Mouse (Mus musculus): ENCODE results near the gene Timp3.

The Timp3 gene

DNA sequence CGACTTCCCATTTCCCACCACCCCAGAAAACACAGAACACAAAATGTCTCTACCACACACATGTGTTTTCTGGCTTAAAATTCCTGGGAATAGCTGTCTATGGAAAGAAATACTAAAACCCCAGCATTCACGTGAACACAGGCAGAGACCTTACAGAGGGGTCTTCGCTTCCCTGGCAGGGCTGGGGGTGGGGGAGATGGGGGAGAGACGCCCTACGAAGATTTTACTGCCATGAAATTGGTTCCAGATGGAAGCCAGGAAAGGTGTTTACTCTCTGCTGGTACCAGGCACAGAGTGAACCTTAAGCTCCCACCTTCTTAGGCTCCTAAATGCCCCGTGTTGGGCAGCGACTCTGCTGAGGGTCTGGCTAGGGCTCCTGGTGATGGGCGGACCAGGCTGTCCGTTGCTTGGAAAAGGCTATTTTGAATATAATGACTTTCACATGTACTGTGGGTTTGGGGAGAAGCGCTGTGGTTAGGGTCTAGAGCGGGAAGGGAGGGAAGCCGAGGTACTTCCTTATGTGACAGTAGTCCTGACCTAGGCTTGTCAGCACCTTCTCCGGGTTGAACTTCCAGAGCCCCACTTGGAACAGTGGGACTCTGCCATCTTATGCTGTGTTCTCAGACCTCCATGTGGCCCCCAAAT lies 4.6 kb upstream of the Timp3 start:
- in situ Hi-C loops (cut with MboI; ENCODE audit: unreplicated experiment in 2 of 2), result loop anchor here (5.0 to 10.0 kb wide), 5 partner anchors 111 to 328 kb away; no protein-coding TSS in a partner anchor

DNA sequence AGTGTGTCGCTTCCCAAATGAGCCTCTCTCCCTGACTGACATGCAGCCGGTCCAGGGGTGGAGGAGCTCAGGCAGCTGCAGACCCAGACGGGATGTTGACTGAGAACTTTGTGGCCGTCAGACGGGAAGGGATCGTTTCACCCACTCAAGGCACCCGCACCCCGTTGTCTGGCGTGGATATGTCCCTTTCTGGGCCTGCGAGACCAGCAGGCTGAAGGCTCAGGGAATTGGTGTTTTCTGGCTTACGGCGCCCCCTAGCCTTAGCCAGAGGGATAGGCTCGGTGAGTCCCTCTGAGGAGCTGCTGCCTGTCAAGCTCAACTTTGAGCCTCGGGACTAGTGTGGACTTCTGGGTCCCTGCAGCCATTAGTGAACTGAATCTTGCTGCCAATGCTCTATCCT lies 4.1 kb upstream of the Timp3 start:
- in situ Hi-C loops (cut with MboI; ENCODE audit: unreplicated experiment in 2 of 2), result loop anchor here (5.0 to 10.0 kb wide), 5 partner anchors 111 to 329 kb away; no protein-coding TSS in a partner anchor

DNA sequence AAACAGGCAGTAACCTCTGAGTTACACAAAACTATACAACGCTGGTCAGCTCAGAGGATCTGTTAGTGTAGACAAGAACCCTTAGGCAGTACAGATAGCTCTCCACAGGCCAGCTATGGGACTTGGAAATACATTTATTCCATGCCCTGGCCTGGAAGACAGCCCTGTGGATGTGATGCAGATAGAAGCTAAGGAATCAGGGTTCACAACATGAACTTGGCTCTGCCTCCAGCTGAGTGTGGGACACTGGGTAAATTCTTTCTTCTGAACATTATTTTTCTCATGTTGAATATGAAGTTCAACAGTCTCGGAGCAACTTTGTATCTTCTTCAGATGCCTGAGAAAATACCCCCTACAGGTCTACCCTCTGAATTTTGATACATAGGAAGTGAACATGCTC lies 2.9 kb upstream of the Timp3 start:
- in situ Hi-C loops (cut with MboI; ENCODE audit: unreplicated experiment in 2 of 2), result loop anchor here (5.0 to 10.0 kb wide), 5 partner anchors 113 to 330 kb away; no protein-coding TSS in a partner anchor

DNA sequence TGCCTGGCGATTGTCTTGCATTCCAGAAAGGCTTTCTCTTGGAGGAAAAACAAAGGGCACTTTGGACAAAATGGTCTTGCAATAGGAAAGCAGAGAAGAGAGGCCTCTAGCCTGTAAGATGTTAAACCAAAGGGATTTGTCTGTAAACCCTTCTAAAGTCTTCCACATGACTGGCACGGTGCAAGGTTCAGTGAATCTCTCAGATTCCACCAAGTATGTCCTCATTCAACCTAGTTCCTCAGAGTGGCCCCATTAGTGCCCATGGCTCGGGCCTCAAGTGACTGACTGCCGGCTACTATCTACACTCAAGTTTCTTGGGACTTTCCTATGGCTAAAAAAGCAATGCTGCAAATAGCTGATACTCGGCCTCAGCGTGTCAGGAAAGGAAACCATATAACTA lies 1.8 kb upstream of the Timp3 start:
- in situ Hi-C loops (cut with MboI; ENCODE audit: unreplicated experiment in 2 of 2), result loop anchor here (5.0 to 10.0 kb wide), 5 partner anchors 114 to 331 kb away; no protein-coding TSS in a partner anchor

DNA sequence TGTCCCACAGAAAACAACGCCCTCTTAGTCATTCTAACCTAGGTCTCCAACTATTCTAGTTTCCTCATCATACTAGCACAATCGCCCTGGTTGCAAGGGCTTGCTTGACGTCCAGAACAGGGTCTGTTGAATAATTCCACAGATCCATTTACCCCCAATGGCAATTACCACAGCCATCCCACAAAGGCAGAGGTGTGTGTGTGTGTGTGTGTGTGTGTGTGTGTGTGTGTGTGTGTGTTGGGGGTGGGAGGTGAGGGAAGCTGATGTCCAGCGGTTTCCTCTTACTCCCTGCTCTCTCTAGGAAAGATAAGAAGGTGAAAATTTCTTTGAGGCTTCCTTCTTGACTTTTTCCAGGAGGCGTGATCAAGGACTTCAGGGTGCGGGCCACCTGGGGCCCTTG lies 377 bp upstream of the Timp3 start:
- in situ Hi-C loops (cut with MboI; ENCODE audit: unreplicated experiment in 2 of 2), result loop anchor here (5.0 to 25.0 kb wide), 7 partner anchors 115 to 438 kb away; no protein-coding TSS in a partner anchor

DNA sequence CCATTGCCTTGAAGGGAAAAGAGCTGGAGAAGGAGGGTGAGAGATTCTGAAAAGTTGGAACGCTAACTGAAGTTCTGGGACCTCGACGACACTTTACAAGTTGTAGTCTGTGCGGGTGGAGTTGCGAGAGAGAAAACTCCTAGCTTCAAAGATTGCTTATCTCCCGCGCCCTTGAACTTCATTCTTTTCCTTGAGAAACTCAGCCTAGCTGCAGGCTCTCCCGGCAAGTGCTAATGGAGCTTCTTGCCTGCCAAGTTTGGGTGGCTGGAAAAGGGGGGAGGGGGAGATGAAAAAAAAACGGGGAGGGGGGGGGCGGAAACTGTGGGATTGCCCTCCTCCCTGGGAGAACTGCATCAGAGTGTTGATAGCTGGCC lies 932 bp downstream of the Timp3 start:
- in situ Hi-C loops (cut with MboI; ENCODE audit: unreplicated experiment in 2 of 2), result loop anchor here in 1 of 2 experiments (10.0 to 25.0 kb wide), 2 partner anchors 144 to 436 kb away; no protein-coding TSS in a partner anchor

DNA sequence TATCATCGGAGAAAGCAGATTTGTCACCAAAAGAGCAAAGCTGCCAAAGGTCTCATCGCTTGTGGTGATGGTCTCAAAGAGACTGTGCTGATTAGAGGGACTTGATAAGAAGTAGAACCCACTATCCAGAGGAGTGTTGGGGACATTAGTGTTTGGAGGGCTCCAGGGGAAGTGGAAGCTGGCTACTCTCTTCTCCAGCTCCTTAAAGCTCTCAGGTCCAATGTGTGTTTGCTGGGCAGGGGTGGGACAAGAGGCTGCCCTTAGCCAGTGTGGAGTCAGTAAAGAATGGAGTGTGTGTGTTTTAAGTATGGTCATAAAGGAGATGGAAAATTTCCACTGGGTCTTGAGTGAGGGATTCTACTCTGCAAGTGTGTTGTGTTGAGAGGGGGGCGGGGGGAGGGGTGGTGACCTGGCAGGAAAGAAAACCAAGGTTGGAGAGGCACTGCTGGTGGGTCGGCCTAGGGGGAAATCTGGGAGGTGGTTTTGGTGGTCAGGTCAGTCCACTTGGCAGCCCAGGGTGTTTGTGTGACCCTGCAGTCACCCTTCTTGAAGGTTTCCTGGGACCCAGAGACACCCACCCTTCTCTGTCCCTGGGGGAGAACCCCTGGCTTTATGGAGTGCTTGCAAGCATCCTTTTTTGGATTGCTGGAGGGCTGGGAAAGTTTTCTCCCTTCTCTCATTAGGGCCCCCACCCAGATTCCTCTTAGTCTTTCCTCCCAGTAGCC lies 1.6 kb downstream of the Timp3 start:
- in situ Hi-C loops (cut with MboI; ENCODE audit: unreplicated experiment in 2 of 2), result loop anchor here in 1 of 2 experiments (10.0 to 25.0 kb wide), 2 partner anchors 143 to 436 kb away; no protein-coding TSS in a partner anchor

DNA sequence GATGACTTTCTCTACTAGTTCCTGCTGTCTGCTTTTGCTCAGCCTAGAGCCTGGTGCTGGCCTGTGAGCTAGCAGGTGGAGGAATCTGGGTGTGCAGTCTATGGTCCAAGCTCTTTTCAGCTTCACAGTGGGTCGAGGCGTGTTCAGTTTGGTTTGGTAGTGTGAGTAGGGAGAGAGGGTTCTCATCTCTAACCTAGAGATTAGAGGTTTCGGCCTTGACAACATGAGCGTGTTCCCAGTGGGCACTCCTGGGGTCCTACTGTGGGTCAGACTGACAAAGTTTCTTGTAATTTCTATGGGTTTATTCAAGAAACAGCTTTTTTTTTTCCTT lies 2.1 kb downstream of the Timp3 start:
- in situ Hi-C loops (cut with MboI; ENCODE audit: unreplicated experiment in 2 of 2), result loop anchor here in 1 of 2 experiments (10.0 to 25.0 kb wide), 2 partner anchors 143 to 435 kb away; no protein-coding TSS in a partner anchor

DNA sequence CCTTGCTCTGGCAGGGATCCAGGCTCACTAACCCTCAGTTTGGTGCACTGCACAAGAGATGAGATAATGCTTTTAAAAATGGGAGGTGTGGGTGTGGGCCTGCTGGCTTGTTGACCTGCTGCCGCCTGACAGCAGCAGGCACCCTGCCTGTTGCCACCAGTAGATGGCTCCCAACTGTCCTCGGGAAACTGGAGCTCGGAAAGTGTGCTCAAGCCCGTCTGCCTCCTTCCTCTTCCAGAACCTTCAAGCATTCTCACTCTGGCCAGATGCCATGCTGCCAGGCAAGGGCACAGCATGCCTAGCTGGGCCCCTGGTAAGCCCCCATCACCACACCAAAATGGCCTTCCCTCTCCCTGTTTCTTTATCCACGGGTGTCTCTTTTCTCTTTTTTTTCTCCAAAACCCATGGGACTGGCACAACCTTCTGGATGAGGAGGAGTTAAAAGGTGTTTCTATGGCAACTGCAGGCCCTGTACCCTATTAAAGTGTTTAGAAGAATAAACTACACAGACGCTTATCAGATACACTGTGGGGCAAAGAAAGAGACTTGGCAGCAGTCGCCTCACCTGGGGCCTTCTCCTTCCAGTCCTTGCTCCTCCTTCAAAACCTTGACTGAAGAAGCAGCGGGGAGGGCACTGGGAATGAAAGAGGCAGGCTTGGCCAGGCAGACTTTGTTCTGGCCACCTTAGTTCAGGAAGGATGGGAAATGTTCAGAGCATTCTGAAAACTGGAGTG lies 2.8 kb downstream of the Timp3 start:
- in situ Hi-C loops (cut with MboI; ENCODE audit: unreplicated experiment in 2 of 2), result loop anchor here in 1 of 2 experiments (10.0 to 25.0 kb wide), 2 partner anchors 142 to 434 kb away; no protein-coding TSS in a partner anchor

GRCm38 (mm10) chr10:86303495-86303876 lies 3.3 kb downstream of the Timp3 start:
- in situ Hi-C loops (cut with MboI; ENCODE audit: unreplicated experiment in 2 of 2), result loop anchor here in 1 of 2 experiments (10.0 to 25.0 kb wide), 2 partner anchors 141 to 434 kb away; no protein-coding TSS in a partner anchor

- in situ Hi-C loops (cut with MboI; ENCODE audit: unreplicated experiment in 2 of 2), result loop anchor here in 1 of 2 experiments (10.0 to 25.0 kb wide), 2 partner anchors 140 to 433 kb away; no protein-coding TSS in a partner anchor
Observed at GRCm38 (mm10) chr10:86304583-86304982, 4.4 kb downstream of the Timp3 start.

- in situ Hi-C loops (cut with MboI; ENCODE audit: unreplicated experiment in 2 of 2), result loop anchor here in 1 of 2 experiments (10.0 to 25.0 kb wide), 2 partner anchors 138 to 430 kb away; no protein-coding TSS in a partner anchor
Observed at GRCm38 (mm10) chr10:86307235-86307634, 7.1 kb downstream of the Timp3 start.

DNA sequence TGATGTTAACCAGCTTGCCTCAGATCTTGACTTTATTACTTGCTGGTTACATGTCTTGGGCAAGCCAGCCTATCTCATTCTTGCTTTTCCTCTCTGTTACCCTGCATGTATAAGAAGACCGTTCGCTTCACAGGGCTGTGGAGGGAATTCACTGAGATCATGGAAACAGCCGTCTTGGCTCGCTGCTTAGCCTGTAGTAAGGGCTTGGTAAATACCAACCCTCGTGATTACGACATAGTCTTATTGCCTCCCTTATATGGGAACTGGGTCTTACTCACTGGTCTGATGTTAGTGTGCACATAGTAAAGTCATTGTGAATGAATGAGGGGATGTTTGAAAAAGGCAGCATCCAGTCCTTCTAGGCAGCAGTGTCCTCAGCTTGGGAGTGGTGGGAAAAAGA lies 10.4 kb downstream of the Timp3 start:
- in situ Hi-C loops (cut with MboI; ENCODE audit: unreplicated experiment in 2 of 2), result loop anchor here in 1 of 2 experiments (25.0 kb wide), 1 partner anchor 427 kb away; no protein-coding TSS in a partner anchor

- in situ Hi-C loops (cut with MboI; ENCODE audit: unreplicated experiment in 2 of 2), result loop anchor here in 1 of 2 experiments (25.0 kb wide), 1 partner anchor 424 kb away; no protein-coding TSS in a partner anchor
Observed at GRCm38 (mm10) chr10:86312976-86313375, 12.8 kb downstream of the Timp3 start.

GRCm38 (mm10) chr10:86313448-86313847 lies 13.3 kb downstream of the Timp3 start:
- in situ Hi-C loops (cut with MboI; ENCODE audit: unreplicated experiment in 2 of 2), result loop anchor here in 1 of 2 experiments (25.0 kb wide), 1 partner anchor 424 kb away; no protein-coding TSS in a partner anchor

GRCm38 (mm10) chr10:86315513-86315912 lies 15.3 kb downstream of the Timp3 start:
- in situ Hi-C loops (cut with MboI; ENCODE audit: unreplicated experiment in 2 of 2), result loop anchor here in 1 of 2 experiments (25.0 kb wide), 1 partner anchor 422 kb away; no protein-coding TSS in a partner anchor

DNA sequence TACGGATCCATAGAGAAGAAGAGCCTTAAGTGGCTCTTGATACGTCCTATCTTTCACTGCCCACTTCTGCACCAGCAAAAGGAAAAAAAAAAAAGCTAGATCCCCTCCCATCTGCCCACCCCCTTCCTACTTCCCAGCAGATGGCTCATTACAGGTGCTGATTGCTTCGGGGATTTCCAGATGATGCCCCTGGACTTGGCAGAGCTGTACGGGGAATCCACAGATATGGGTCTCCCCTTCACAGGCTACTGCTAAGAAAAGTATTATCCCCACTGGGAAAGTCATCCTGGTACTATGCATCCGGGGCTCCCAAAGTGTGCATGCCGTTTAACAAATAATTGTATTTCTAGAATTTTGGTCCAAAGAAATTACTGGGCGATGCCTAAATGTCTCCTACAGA lies 17.5 kb downstream of the Timp3 start:
- in situ Hi-C loops (cut with MboI; ENCODE audit: unreplicated experiment in 2 of 2), result loop anchor here in 1 of 2 experiments (25.0 kb wide), 1 partner anchor 420 kb away; no protein-coding TSS in a partner anchor

- in situ Hi-C loops (cut with MboI; ENCODE audit: unreplicated experiment in 2 of 2), result loop anchor here in 1 of 2 experiments (25.0 kb wide), 1 partner anchor 419 kb away; no protein-coding TSS in a partner anchor
Observed at GRCm38 (mm10) chr10:86318552-86319140, 18.5 kb downstream of the Timp3 start.

DNA sequence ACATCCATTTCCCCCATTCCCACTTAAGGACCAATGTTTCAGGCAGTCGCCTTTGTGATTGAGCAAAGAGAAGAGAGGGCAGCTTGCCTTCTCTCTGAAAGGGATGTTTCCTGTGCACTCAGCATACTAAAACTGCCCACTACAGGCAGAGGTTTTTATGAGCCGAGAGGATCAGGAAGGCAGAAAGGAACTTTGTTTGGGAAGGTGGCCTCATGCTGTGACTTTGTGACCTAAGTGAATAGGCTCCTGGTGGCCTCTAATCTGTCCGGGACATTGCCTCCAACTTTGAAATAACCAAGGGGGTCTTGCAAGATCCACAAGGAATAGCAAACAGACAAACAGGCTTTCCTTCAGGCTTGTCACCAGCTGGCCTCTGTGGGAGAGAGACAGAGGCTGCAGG lies 19.4 kb downstream of the Timp3 start:
- in situ Hi-C loops (cut with MboI; ENCODE audit: unreplicated experiment in 2 of 2), result loop anchor here in 1 of 2 experiments (25.0 kb wide), 1 partner anchor 418 kb away; no protein-coding TSS in a partner anchor
